Mouse (Mus musculus): ENCODE results near the gene Pef1. TPM values are rescaled to one million over a fixed set of nuclear protein-coding genes. Genes with fewer than 3 reads are reported as not detected.
A peak's percentile ranks its signal among the peaks of the same experiment; 100 is the strongest.

Gene Pef1
- total RNA-seq, 2 experiments from 2014 or later = 46.5 to 46.6 TPM

DNA sequence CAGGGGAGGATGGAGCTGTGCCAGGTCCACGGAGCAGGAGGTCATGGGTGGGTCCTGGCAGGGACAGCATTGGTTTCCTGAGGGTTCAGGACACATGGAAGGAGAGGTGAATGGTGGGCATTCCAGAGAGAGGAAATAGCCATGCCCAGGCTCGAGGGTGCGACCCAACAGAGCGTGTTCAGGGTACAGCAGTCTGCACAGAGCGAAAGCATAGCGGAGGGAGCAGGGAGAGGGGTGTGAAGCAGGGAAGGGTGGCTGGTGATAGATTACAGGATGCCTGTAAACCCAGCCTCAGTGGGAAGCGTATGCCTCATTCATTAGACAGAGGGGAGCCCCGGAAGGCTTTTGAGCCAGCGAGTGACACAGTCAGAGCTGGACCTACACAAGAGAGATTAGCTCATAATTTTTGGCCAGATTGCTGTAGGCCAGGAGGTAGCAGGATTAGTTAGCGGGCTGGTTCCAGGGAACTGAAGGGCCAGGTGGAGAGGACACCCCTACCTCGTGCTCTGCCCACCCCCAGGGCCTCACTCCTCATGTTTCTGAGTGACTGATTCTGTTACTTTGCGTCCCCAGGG is 17.0 kb upstream of the Pef1 start:
- no peak for DNase-seq (ENCODE audit: low spot score in 2 of 2)

DNA sequence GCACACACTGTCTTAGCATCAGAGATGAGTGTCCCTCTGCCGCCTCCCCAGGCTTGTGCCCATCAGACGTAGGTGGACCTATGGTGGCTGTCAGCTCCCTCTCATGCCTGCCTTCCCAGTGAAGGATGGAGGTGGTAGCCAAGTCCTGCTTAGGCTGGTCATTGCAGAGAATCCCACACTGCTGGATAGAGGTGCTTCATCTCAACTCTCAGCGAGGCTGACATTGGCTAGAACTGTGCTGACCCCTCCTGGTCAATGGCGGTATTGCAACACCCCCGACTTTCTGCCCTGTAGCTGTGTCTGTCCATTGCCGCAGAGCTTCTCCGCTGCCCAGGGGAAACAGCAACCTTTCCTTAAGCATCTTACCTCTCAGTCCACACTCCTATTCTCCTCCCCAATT is 15.1 kb upstream of the Pef1 start:
- DNase-seq (ENCODE audit: low spot score in 2 of 2) = peak; percentile 95

DNA sequence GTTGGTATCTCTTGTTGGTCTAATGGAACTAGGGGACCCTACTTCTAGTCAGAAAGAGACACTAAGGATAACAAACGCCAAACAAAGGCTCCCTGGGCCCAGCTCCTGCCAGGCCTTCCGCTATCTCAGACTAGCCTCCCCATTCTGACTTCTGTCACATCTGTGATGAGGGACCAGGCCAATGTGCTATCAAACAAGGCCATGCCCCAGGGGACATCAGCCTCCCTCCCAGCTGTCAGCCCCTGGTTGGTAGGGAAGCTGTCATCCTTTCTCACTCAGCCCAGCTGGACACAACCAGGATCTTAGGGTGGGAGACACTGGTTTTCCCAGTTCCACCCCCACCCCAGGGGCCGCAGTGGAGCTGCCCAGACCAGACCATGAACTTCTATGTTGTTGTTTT is 7.2 kb upstream of the Pef1 start:
- no peak for DNase-seq (ENCODE audit: low spot score in 2 of 2)

DNA sequence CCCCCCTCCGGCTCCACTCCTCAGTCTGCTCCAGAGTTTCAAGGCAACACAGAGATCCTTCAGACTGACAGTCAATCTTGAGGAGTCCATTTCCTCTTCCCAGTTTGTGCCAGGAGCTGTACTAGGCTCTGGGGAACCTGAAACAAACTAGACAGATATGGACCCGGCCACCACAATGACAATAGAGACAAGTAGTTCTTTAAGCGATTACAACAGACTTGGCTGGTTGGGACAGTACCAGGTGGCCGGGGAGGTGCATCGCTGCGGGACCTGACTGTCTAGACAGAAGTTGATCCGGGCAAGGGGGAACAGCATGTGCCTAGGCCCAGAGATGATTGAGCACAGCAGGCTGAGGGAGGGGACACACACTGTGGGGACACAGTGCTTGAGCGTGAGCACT is 1.2 kb upstream of the Pef1 start:
- no peak for DNase-seq (ENCODE audit: low spot score in 2 of 2)

DNA sequence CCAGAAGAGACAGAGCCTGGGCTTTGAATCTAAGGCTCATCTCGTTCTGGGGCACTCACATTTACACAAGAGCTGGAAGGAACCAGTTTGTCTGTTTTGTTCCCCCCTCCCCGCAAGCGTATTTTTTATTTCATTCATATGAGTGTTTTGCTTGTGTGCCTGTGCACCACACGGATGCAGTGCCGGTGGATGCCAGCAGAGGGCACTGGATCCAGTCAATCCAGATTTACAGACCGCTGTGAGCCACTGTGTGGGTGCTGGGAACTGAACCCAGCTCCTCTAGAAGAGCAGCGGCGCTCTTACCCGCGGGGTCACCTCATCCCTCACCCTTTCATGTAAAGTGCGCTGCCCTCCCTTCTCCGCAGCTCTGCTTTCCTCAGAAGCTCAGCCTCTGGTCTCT is 1.3 kb downstream of the Pef1 start:
- DNase-seq (ENCODE audit: low spot score in 2 of 2) = no peak

DNA sequence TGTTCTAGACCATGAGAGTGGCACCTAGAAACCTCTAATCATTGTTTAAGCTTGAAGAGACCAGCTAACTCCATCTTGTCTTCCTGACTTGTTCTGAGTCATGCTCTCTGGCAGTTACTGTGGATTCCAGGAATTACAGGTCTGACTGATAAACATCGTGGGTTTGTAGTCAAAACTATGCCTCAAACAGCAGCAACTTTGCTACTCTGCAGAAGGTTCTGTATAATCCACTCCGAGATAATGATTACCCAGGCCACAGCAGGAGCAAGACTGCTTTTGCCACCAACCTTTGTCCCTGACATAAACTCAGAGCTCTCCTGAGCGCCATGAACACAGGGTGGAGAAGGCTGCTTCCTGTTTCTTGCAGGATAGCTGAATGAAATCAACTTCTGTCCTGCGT is 2.2 kb downstream of the Pef1 start:
- no peak for DNase-seq (ENCODE audit: low spot score in 2 of 2)

DNA sequence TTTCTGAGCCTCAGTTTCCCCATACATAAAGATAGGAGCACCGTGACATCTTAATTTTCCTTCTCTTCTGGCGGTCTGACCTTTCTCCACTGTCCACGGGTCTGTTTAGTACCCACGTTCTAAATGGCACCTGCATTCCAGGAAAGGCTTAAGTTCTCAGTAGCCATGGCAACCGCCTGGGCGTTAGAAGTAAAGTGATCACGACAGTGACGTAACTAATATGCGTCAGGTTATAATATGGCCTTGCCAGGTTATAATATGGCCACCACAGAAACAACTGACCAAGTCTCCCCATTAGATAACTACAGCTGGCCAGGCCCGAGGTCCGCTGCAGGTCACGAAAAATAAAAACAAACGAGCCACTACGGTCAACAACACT is 4.7 kb downstream of the Pef1 start:
- DNase-seq (ENCODE audit: low spot score in 2 of 2) = no peak

DNA sequence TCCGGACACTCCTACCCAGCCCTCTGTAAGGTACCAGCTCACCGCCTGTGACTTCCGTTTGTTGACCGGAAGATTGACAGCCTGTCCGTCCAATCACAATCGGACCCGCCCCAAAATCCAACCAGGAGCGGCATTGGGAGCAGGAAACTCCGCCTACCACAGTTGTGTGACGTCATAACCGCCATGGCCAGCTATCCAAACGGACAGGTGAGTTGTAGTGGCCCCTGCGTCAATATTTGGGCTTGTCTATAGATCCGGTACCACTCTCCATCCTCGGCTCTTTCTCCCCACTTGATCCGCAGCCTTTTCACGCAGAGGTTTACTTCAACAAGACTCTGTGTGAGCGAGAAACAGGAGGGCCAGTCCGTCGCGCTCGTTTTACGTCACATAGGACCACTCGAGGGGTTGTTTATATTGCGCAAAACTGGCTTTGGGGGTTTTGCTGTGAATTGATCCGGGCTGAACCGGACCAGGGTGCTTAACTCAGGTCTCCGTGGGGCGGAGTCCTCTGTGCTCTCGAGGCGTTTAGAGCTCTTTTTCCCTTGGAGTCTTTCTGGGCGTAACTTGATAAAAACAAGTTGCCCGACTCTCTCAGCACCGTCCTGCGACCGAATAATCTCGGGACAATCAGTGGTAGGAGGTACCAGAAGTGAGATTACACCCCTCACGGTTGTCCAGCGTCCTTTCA is 5.2 kb downstream of the Pef1 start:
- peak; percentile 100 for DNase-seq (ENCODE audit: low spot score in 2 of 2)

DNA sequence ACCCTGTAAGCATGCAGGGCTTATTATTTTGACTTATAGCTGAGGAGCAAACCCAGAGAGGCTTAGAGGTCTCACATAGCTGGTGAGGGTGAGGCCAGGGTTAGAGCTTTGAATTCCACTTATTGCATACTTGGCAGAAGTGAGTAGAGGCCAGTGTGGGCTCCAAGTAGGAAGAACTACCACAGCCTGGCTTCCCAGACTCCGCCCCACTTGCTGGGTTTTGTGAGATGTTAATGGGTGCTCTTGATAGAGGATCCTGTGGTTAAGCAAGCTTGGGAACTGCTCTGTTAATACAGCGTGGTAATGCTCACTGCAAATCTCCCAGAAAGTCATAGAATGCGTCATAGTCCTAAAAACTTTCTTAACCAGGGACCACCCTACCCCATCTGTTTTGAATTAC is 6.6 kb downstream of the Pef1 start:
- DNase-seq (ENCODE audit: low spot score in 2 of 2) = no peak

DNA sequence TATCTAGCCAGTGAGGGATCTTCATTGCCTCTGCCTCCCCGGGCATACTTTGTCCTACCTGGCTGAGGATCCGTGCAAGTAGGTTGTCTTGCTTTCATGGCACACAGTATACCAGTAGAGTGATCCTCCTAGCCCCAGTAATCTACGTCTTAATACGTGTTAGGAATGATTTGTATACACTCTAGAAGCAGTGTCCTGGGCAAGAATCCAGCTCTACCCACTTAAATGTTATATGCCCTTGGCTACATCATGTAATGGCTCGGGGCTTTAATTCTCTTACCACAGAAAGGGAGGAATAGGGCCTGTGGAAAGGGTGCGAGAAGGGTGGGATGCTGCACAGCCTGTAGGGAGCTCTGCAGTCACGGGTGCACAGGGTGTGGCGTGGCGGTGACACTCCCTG is 7.3 kb downstream of the Pef1 start:
- no peak for DNase-seq (ENCODE audit: low spot score in 2 of 2)

DNA sequence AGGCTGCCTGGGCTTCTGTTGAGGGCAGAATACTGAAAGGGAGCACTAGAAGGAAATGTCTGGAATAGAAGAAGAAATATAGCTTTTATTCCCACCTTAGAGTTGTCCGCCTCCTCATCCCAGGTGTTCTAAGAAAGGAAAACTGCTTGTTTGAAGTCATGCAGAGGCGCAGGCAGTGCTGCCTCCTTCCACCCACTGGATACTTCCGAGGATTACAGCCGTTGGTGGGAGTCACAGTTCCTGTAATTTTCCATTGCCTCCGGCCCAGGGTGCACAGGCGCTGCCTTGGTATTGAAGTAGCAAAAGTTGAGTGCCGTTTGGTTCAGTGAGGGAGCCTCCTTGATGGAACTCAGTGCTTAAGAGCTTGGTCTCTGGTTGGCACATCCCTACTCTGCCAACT is 7.7 kb downstream of the Pef1 start:
- no peak for DNase-seq (ENCODE audit: low spot score in 2 of 2)

DNA sequence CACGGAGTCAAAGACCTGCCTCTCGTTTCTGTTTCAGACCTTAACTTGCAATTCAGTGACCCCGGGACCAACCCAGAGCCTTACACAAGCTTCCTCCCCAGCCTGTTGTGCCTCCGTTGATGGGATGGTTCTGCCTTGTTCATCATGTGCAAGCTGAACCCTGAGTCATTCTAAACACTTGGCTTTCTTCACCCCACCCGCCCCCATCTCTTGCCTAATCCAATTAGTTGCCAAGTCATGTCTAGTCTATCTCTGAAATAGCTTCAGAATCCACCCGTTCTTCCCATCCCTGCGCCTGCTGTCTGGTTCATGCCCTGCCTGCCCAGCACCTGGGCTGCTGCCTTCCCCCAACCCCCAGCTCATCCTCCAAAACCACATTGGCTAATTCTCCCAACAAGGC is 9.9 kb downstream of the Pef1 start:
- no peak for DNase-seq (ENCODE audit: low spot score in 2 of 2)

DNA sequence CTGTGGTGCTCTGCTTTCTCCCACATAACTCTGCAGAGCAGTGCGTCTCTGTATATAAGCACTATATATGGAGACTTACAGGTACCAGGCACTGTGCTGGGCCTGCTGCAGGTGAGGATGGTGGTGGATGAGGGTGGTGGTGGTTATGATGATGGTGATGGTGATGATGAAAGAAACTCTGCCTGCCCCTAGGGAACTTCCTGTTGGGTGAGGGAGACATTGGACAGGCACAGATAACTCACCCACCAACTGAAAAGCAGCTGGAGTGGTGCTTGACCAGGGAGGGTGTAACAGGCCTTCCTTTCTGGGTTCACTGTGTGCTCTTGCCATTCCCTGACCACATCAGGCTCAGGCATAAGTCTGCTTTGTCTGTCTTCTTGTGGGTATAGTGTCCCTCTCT is 10.4 kb downstream of the Pef1 start:
- no peak for DNase-seq (ENCODE audit: low spot score in 2 of 2)

DNA sequence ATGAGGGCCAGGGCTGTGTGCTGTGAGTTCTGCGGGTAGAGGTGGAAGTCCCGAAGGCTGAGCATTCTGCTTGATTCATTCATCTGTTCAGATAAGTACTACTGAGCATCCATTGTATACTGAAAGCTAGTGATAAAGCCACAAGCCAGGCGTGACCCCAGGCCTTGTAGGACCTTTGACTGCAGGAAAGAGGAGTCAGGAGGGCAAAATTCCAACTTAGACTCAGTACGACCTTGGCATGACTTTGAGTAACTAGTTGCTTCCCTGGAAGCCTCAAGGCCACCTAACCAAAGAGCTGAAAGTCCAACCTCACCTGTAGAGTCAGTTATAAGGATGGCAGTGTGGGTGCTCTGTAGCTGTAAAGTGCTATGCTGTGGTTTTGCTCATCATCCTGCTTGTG is 18.4 kb downstream of the Pef1 start:
- DNase-seq (ENCODE audit: low spot score in 2 of 2) = no peak

DNA sequence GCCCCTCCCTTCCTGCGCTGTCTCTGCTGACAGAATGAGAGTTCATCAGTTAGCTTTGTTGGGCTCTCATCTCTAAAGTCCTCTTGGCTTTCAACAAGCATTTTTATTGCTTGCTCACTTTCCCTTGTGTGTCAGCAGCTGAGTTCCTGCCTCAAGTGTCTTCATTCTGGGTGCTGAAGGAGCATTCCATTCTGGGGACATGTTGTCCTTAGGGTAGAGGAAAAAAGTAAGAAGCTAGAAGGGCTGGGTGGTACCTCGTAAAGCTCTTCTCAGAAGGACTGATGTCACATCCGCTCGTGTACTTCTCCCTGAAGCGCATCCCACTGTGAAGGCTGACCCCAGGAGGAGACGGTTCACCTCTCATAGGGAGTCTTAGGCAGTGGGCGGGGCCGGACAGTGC is 19.2 kb downstream of the Pef1 start:
- no peak for DNase-seq (ENCODE audit: low spot score in 2 of 2)

DNA sequence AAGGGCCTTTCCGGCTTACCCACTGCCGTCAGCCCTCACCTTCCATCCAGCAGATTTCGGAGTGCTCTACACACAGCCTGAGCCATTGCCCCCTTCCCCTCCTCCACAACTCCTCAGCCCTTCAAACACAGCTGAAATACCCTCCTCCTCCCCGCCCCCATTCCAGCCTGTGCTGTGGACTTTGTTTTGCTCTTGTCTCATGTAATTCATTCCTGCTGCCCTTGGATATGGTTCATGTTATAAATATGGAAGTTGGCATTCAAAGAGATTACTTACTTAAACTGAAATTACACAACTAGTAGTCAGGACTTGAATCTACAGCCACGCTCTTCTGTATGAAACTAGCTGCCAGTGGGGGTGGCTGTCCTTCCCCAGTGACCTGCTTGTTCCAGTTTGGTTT is 20.7 kb downstream of the Pef1 start:
- DNase-seq (ENCODE audit: low spot score in 2 of 2) = no peak

DNA sequence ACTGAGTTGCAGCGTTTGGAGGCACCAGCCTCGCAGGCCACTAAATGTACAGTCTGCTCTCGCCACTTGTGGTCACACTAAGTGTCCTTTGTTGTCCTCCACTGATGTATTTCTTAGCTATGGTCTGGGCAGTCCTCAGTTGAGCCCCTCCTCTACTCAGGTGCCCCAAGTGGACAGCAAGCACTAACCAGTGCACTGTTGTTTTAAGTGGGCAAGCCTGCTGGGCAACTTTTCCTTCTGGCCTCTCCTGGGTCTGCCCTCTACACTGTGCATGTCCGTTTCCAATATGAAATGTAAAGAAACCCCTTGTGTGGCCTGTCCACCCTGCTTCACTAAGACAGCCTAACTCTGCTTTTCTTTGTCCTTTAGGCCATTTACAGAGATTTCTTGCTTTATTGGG is 21.8 kb downstream of the Pef1 start:
- DNase-seq (ENCODE audit: low spot score in 2 of 2) = no peak

DNA sequence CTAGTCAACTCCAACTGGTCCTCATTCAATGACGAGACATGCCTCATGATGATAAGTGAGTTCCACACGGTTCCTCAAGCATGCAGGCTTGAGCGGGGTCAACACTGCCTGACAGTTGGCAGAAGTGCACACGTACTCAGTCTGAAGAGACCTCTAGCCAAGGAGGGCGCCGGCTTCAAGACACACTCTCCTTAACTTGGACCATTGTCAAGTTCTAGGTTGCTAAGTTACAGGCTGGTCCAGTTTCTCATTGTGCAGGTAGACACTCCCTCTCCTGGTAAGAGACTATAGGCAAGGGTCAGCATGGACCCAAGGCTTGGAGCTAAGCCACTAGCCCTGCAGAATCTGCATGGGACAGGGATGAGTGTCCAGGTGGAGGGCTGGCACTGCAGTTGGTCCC is 22.8 kb downstream of the Pef1 start:
- DNase-seq (ENCODE audit: low spot score in 2 of 2) = no peak

DNA sequence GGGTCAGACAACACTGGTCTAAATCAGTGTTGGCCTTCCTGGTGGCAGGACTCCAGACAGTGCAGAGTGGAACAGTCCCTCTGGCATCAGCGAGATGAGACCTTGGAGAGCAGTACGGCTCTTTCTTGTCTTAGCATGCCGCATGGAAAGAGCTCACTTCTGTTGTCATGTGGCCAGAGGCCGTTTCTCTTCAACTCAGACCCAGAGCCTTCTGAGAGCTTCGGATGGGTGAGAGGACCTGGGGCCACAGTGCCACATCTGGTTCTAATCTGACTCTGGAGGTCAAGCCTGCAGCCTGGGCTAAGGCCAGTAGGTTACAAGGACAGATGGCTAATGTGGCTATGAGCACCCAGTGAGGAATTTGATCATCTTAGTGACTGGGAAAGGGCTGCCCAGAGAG is 23.6 kb downstream of the Pef1 start:
- DNase-seq (ENCODE audit: low spot score in 2 of 2) = no peak

DNA sequence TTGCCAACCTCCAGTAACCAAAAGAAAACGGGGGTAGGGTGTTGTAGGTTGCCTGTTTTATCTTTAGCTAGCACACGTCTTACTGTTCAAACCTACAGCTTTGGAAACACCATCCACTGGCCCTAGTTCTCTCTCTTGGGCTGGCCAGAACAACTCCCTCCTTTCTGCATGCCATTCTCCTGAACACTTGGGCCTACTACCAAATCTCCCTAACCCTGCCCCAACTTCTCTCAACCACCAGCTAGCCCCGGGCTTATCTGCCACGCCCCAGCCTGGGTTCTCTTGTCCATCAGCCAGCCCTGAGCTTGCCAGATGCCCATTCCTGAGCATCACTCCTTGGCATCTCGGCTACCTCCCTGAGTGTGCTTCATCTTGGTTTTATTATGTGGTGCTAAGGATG is 26.5 kb downstream of the Pef1 start:
- DNase-seq (ENCODE audit: low spot score in 2 of 2) = no peak

DNA sequence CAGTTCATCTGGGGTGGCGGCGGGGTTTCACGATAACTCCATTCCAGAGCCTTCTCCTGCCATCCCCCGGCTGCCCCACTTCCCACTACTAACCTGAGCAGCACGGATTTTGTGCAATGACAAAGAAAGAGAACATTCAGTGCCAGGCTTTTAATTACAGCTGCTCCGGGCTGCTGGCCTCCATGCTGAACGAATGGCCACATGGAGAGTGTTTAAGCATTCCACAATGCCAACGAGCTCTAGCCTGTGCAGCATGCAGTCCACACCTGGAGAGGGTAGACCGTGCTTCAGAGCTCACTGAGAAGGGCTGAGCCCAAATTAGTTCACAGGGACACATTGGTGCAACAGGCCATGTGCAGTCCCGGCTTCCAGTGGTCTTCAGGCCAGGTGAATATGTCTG is 27.7 kb downstream of the Pef1 start:
- no peak for DNase-seq (ENCODE audit: low spot score in 2 of 2)

DNA sequence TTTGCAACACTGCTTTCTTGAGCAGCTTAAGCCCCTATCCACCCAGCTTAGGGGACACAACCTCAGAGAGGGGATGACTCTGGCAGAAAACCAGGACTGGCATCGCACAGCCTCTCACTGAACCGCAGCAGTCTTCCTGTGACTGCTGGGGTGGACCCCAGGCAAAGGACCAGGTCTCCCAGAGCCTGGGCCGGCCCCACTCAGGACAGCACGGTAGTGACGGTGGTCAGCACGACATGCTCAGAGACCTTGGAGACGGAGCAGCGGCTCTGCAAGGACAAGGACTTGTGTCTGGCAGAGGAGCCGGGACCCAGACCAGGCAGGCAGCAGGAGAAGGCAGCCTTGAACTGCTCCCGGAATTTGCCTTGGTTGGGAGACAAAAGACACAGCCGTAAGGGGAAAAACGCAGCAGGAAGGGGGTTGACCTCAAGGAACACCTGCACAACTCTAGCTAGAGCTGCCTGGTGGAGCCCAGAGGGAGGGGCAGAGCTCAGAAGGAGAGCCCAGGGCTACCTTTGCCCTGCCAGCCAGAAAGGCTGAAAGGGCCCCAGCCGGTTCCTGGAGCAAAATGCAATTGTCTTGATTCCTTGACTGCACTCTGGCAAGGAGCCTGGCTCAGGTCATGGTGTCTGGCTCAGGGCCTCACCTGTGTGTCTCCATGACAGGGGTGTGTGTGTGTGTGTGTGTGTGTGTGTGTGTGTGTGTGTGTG is 28.4 kb downstream of the Pef1 start:
- DNase-seq (ENCODE audit: low spot score in 2 of 2) = no peak
